Mouse (Mus musculus) intestine, embryonic 14.5 days (tissue): Measurements from ENCODE around the gene Sypl2. TPM values are rescaled to one million over a fixed set of nuclear protein-coding genes. Genes with fewer than 3 reads are reported as not detected.

ENCODE experiments used
- ATAC-seq: fragments of 200-750 bp; cut with Nextera tagmentation; replicated peaks from 2 replicates; pipeline ENCODE4 v1.8.0; 2017; ENCODE audit warnings: low read depth, moderate number of reproducible peaks, moderate TSS enrichment, moderate library complexity; ENCODE audit not compliant: low FRiP score, low TSS enrichment
- DNase-seq: peaks from one replicate; pipeline ENCODE4 v3.0.0-alpha.2; 2018; ENCODE audit warnings: low spot score
- H3K27ac ChIP-seq: fragments of 300-500 bp; sonication (generic); 2 replicates; pipeline ENCODE4 v1.5.1; 2014; ENCODE audit warnings: low read depth, mild to moderate bottlenecking, control low read depth
- H3K27me3 ChIP-seq: fragments of 300-500 bp; sonication (generic); replicated peaks from 2 replicates; pipeline ENCODE4 v1.6.1; 2014; ENCODE audit warnings: low read length, control low read depth; ENCODE audit not compliant: control insufficient read depth, insufficient read depth
- H3K36me3 ChIP-seq: fragments of 300-500 bp; sonication (generic); 2 replicates; pipeline ENCODE4 v1.6.1; 2014; ENCODE audit warnings: low read length, control low read depth; ENCODE audit not compliant: control insufficient read depth, insufficient read depth
- H3K4me1 ChIP-seq: fragments of 300-500 bp; sonication (generic); replicated peaks from 2 replicates; pipeline ENCODE4 v1.6.1; 2014; ENCODE audit warnings: low read length, control low read depth, mixed read lengths; ENCODE audit not compliant: control insufficient read depth, insufficient read depth
- H3K4me2 ChIP-seq: fragments of 300-500 bp; sonication (generic); 2 replicates; pipeline ENCODE4 v1.6.1; 2014; ENCODE audit warnings: low read length
- H3K4me3 ChIP-seq: fragments of 300-500 bp; sonication (generic); 2 replicates; pipeline ENCODE4 v1.5.1; 2014; ENCODE audit warnings: low read depth, low read length, control low read depth, mixed read lengths
- H3K9ac ChIP-seq: fragments of 300-500 bp; sonication (generic); 2 replicates; pipeline ENCODE4 v1.6.1; 2014; ENCODE audit warnings: mild to moderate bottlenecking, low read length
- H3K9me3 ChIP-seq: fragments of 300-500 bp; sonication (generic); 2 replicates; pipeline ENCODE4 v1.6.1; 2016; ENCODE audit warnings: low read length, control low read depth; ENCODE audit not compliant: control insufficient read depth
- WGBS: fragments of 180-500 bp; shearing (Covaris S2); extraction: QIAGEN DNeasy Blood & Tissue Kit; methylation state at CpG from one replicate; pipeline ENCODE4 v1.1.7; 2014; 5-methylcytosine and 5-hydroxymethylcytosine counted together
- polyA plus RNA-seq: library from polyadenylated mRNA; unstranded; fragments of >200 nt; fragmentation: Nextera tagmentation; extraction: Ambion mirVana; gene quantifications from 2 replicates; pipeline ENCODE4 v1.2.1, GENCODE M21; 2014

Gene Sypl2
- polyA plus RNA-seq, 1 experiment from 2014 or later, result 0.08 TPM

DNA sequence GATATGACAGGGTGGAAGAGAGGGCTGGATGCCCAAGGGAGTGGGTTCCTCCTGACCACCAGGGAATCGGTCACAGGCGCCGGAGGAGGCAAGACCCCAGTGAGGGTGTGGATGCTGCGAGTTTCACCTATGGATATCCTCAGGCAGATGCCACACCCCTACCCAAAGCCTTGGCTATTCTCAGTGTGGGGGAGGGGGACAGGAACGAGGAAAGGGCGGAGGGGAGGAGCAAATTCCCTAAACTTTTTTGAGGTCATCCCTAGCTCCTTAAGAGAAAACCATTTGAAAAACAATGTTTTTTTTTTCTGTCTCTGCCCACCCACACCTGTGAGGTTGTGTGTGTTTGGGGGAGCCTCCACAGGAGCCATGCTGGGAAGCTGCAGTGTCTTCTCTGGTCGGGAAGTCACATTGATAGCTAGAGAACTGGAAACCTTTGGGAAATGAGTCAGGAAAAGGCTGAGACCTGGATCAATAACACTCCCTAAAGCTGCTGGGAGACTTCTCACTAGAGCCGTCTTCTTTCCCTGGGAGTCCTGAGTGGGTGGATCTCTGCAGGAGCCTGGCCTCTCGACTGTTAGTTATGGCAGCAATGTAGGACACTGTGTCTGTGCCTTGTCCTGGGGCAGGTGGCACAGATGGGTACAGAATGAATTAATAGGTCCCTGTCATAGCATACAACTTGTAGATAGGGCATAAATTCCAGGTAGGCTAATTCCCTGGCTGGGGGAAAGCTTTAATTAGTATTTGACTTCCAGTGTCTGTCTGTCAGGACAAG lies 37.5 kb downstream of the Sypl2 start:
- Histone ChIP-seq H3K9me3 (no peaks in the 10 kb centered on the region), H3K27ac (no peak overlapping the region; the same call in 1 of the 2 replicates), H3K36me3 (no peaks in the 10 kb centered on the region), H3K4me2 (peak overlapping the region; percentile 32; the same call in 1 of the 2 replicates), H3K4me1 (peaks cover 26% of the 10 kb centered on the region), H3K27me3 (0 out of 2 replicates have a peak, but pooled peaks cover 4% of the 10 kb centered on the region), H3K4me3 (no peak overlapping the region), H3K9ac (no peak overlapping the region)
- WGBS, result 74% methylated on average over 9 of the region's 9 CpGs
- ATAC-seq, result no peak
- DNase-seq, result no peak

- H3K27me3 ChIP-seq, result 0 out of 2 replicates have a peak, but pooled peaks cover 4% of the 10 kb centered on the region
- no peak overlapping the region for H3K27ac ChIP-seq
- peaks cover 26% of the 10 kb centered on the region for H3K4me1 ChIP-seq
- peak; percentile 56 for DNase-seq
- no peaks in the 10 kb centered on the region for H3K9me3 ChIP-seq
- peak overlapping the region; percentile 65; the same call in 1 of the 2 replicates for H3K4me3 ChIP-seq
- H3K36me3 ChIP-seq, result no peaks in the 10 kb centered on the region
- H3K4me2 ChIP-seq, result peak overlapping the region; percentile 63
- ATAC-seq, result no peak
- H3K9ac ChIP-seq, result no peak overlapping the region
- 70% methylated on average over 20 of the region's 20 CpGs for WGBS
Observed at GRCm38 (mm10) chr3:108187111-108187795, 39.2 kb downstream of the Sypl2 start.

DNA sequence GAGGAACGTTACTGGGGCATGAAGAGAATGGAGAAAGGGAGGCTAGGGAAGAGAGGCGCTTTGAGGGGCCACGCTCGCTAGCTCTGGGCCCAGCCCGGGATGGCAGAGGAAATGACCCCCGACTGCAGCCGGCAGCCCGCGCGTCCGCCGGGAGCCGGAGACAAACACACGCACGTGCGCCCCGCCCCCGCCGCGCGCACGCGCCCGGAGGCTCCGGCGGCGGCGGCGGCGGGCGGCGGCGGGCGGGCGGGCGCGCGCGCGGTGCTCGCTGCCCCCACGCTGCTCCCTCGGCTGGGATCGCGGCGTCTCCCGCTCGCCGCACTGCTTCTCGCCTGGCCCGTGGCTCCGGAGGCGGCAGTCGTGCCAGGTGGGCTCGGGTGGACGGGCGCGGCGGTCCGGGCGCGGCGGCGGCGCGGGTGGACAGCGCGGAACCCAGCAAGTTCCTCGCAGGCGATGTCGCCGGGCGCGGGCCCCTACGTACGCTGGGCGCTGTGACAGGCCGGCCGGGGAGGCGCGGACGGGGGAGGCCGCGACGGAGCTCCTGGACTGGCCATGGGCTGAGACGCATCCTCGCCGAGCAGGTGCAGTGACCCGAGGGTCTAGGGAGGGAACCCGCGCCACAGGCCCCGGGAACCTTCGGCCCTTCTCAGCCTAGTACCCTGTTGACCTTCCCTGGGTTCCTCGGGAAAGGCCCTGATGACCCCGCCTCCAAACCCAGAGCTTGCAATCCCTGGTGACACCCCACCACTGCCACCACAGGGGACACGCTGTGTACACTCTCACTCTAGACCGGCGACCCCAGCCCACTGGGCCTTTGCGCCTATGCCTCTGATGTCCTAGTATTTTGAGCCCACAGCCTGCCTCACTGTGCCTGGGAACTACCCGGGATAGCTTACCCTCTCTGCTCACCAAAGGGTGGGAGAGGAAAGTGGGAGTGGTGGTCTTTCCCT lies 40.1 kb downstream of the Sypl2 start, which contains the start of gene Amigo1:
Gene Amigo1, plus strand, starts transcription at position 238 of the 950 bp plus-strand sequence.
- no peaks in the 10 kb centered on the region for H3K9me3 ChIP-seq
- peaks cover 23% of the 10 kb centered on the region for H3K4me1 ChIP-seq
- H3K27ac ChIP-seq, result no peak within 1 kb of the TSS
- H3K9ac ChIP-seq, result peak within 1 kb of the TSS; percentile 58
- H3K4me2 ChIP-seq, result peak within 1 kb of the TSS; percentile 63
- WGBS, result 2% methylated on average over 66 of the region's 100 CpGs
- ATAC-seq (peak; percentile 56), DNase-seq (peak; percentile 69)
- 0 out of 2 replicates have a peak, but pooled peaks cover 4% of the 10 kb centered on the region for H3K27me3 ChIP-seq
- H3K4me3 ChIP-seq, result peak within 1 kb of the TSS; percentile 65
- H3K36me3 ChIP-seq, result no peaks in the 10 kb centered on the region

- ATAC-seq (no peak), DNase-seq (peak; percentile 60)
- Histone ChIP-seq H3K9me3 (no peaks in the 10 kb centered on the region), H3K9ac (peak overlapping the region; percentile 58; the same call in 1 of the 2 replicates), H3K4me2 (peak overlapping the region; percentile 63), H3K27me3 (0 out of 2 replicates have a peak, but pooled peaks cover 4% of the 10 kb centered on the region), H3K4me3 (peak overlapping the region; percentile 65), H3K36me3 (no peaks in the 10 kb centered on the region), H3K27ac (no peak overlapping the region), H3K4me1 (peaks cover 22% of the 10 kb centered on the region; the same call in 1 of the 2 replicates)
- 2% methylated on average over 16 of the region's 16 CpGs for WGBS
Observed at GRCm38 (mm10) chr3:108185460-108186097, 40.9 kb downstream of the Sypl2 start.

DNA sequence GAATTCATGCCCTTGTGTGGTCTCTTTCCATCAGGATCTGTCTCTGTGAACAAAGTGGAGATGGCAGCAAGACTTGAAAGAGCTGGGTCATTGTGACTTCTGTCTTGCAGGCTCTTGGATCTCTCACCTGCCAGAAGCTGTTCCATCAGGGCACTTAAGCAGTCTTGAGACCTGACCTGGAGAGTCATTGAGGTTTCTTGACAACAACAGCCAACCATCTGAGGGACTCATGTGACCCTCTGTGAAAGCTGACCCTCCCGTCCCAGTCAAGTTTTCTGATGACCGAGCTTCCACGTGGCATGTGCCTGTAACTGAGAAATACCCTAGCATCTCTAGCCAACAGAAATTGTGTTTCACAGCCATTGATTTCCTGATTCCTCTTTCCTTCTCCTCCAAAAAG lies 41.7 kb downstream of the Sypl2 start:
- Histone ChIP-seq H3K4me3 (no peak overlapping the region), H3K9ac (no peak overlapping the region), H3K27me3 (0 out of 2 replicates have a peak, but pooled peaks cover 4% of the 10 kb centered on the region), H3K27ac (no peak overlapping the region), H3K4me1 (peaks cover 18% of the 10 kb centered on the region; the same call in 1 of the 2 replicates), H3K9me3 (no peaks in the 10 kb centered on the region), H3K36me3 (no peaks in the 10 kb centered on the region), H3K4me2 (no peak overlapping the region)
- WGBS, result 76% methylated on average over 3 of the region's 3 CpGs
- ATAC-seq (no peak), DNase-seq (peak; percentile 36)

GRCm38 (mm10) chr3:108180514-108180913 lies 45.9 kb downstream of the Sypl2 start:
- ATAC-seq, result no peak

GRCm38 (mm10) chr3:108178756-108179715 lies 47.4 kb downstream of the Sypl2 start:
- 0 out of 2 replicates have a peak, but pooled peaks cover 2% of the 10 kb centered on the region for H3K27me3 ChIP-seq
- H3K4me3 ChIP-seq, result no peak overlapping the region
- no peak overlapping the region for H3K27ac ChIP-seq
- H3K4me2 ChIP-seq, result no peak overlapping the region
- ATAC-seq (0 out of 2 replicates have a peak, but pooled peaks have one; percentile 43), DNase-seq (peak; percentile 55)
- no peaks in the 10 kb centered on the region for H3K9me3 ChIP-seq
- no peak overlapping the region for H3K9ac ChIP-seq
- 54% methylated on average over 7 of the region's 7 CpGs for WGBS
- H3K4me1 ChIP-seq, result peaks cover 11% of the 10 kb centered on the region
- H3K36me3 ChIP-seq, result no peaks in the 10 kb centered on the region

More at GRCm38 (mm10) chr3:108180514-108180913, 45.9 kb downstream of the Sypl2 start:
- Histone ChIP-seq H3K9ac (no peak overlapping the region), H3K4me2 (no peak overlapping the region), H3K36me3 (no peaks in the 10 kb centered on the region), H3K9me3 (no peaks in the 10 kb centered on the region), H3K4me1 (peaks cover 11% of the 10 kb centered on the region; the same call in 1 of the 2 replicates), H3K4me3 (no peak overlapping the region), H3K27ac (no peak overlapping the region), H3K27me3 (0 out of 2 replicates have a peak, but pooled peaks cover 4% of the 10 kb centered on the region)
- DNase-seq, result peak; percentile 9
- WGBS, result 53% methylated on average over 2 of the region's 2 CpGs
